Mouse (Mus musculus): Measurements from ENCODE around the gene Akap17b. TPM values are rescaled to one million over a fixed set of nuclear protein-coding genes. Genes with fewer than 3 reads are reported as not detected.

Akap17b gene
- polyA plus RNA-seq, 1 experiment from 2014 or later: 3.4 TPM

GRCm38 (mm10) chrX:36560170-36560569 is 85.0 kb downstream of the Akap17b start:
- WGBS: 84% methylated on average over 4 of the region's 4 CpGs
- H3K27ac ChIP-seq: no peak overlapping the region

More at GRCm38 (mm10) chrX:36560170-36560569, 85.0 kb downstream of the Akap17b start:
- Histone ChIP-seq H3K9me3 (no peaks in the 10 kb centered on the region), H3K36me3 (no peaks in the 10 kb centered on the region), H3K4me1 (replicated peaks) (no peaks in the 10 kb centered on the region), H3K4me3 (no peak overlapping the region), H3K27me3 (ENCODE audit: insufficient read depth, poor library complexity, severe bottlenecking) (no peaks in the 10 kb centered on the region)
- DNase-seq (ENCODE audit: low spot score): no peak

Other genes starting within 250 kb of the Akap17b start
- not detected in 2 replicates for gene Gm6268, start 244.1 kb downstream of the Akap17b start, polyA plus RNA-seq (2016; fragmentation: Nextera tagmentation; extraction: Ambion mirVana)
- not detected in 2 replicates for gene Gm14569, start 153.6 kb downstream of the Akap17b start, polyA plus RNA-seq (2016; fragmentation: Nextera tagmentation; extraction: Ambion mirVana)
- gene Pgrmc1, start 47.2 kb downstream of the Akap17b start, polyA plus RNA-seq (2016; fragmentation: Nextera tagmentation; extraction: Ambion mirVana): 333 and 389 TPM in 2 replicates
- 0.96 and 1.4 TPM in 2 replicates for gene Slc25a43, start 98.3 kb upstream of the Akap17b start, polyA plus RNA-seq (2016; fragmentation: Nextera tagmentation; extraction: Ambion mirVana)
- gene Slc25a5, start 150.3 kb upstream of the Akap17b start, polyA plus RNA-seq (2016; fragmentation: Nextera tagmentation; extraction: Ambion mirVana): 803 and 848 TPM in 2 replicates
- gene Ube2a, start 228.5 kb upstream of the Akap17b start, polyA plus RNA-seq (2016; fragmentation: Nextera tagmentation; extraction: Ambion mirVana): 133 TPM in 2 replicates
- gene C330007P06Rik, start 228.7 kb upstream of the Akap17b start, polyA plus RNA-seq (2016; fragmentation: Nextera tagmentation; extraction: Ambion mirVana): 25.1 and 31.5 TPM in 2 replicates